Mouse (Mus musculus) spleen, adult 12 weeks (tissue): ENCODE data around the gene Adgrg5.

ENCODE experiments used
- DNase-seq: peaks from one replicate; pipeline ENCODE4 v3.0.0; 2022; ENCODE audit warnings: low spot score

Gene Adgrg5

DNA sequence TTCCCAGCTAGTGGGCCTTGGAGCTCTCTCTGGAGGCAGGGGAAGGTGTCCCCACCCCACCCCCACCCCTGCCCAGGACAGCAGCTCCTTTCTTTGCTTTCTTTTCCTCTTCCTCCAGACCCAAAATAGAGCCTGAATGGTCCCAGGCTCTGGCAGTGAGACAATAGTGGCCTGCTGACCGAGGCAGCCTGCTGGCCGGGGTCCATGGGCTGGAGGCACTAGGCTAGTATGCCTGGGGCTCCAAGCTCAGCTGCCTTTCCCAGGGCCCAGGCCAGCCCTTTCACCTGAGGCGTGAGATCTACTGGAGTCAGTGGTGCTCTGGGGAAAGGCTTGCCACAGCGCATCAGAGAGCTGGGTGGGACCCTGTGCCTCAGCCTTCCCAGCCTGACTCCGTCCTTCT is 69.0 kb downstream of the Adgrg5 start:
- no peak for DNase-seq
